Mouse (Mus musculus) ES-Bruce4 (cell line): ENCODE measurements at regions not wholly inside any gene's neighbourhood (a gene's known extent, or its start where the extent isn't known, plus 50 kb on each side); places are given as distances from the start of the nearest gene placed in this dataset.

Experiments used
- CTCF ChIP-seq: IDR thresholded peaks from one replicate; pipeline ENCODE4 v1.8.1; 2011; ENCODE audit warnings: low read depth, low read length
- POLR2A ChIP-seq: IDR thresholded peaks from one replicate; pipeline ENCODE4 v1.8.1; 2011; ENCODE audit warnings: low read length; ENCODE audit not compliant: insufficient read depth

DNA sequence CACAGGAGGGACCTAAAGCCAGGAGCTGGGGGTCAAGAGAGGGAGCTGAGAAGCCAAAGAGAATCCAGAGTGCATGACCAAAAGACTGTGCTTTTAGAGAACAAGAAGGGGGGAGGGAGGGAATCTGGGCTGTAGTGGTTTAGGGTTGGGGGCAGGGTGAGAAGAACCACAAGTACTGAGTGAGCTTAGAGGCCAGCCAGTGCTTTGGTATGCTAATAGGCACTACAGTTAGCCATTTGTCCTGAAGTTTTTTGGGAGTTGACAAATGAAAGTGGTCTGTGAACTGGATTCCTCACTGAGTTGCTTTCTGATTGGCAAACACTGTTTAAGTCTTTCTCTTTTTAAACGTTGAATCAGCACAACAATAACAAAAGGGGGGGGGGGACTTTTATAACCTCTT lies 73.5 kb downstream of the Car2 start:
- TF ChIP-seq CTCF (no peak), POLR2A (no peak)
